Mouse (Mus musculus) MEL (cell line): ENCODE measurements around the gene Fam183b. TPM values are rescaled to one million over a fixed set of nuclear protein-coding genes. Genes with fewer than 3 reads are reported as not detected.

Experiments used
- DNase-seq: peaks from one replicate; pipeline ENCODE4 v3.0.0; 2011; ENCODE audit warnings: low read depth, low spot score
- H3K27ac ChIP-seq: 2 replicates; pipeline ENCODE4 v1.5.1; 2012; ENCODE audit warnings: low read depth, mild to moderate bottlenecking, control low read depth, low read length, moderate library complexity; ENCODE audit not compliant: control insufficient read depth
- H3K27me3 ChIP-seq, 2 experiments: fragments of 150-350 bp in 1 of 2; sonication (generic) in 1 of 2; 2 replicates each; pipeline ENCODE4 v1.6.1; 2012; ENCODE audit warnings: low read length in 2 of 2, mild to moderate bottlenecking in 2 of 2, improper control_type of control experiment in 1 of 2, moderate library complexity in 1 of 2; ENCODE audit not compliant: insufficient read depth in 2 of 2, control insufficient read depth in 1 of 2
- H3K36me3 ChIP-seq, 2 experiments: 2 replicates each; pipeline ENCODE4 v1.6.1; 2012 to 2014; ENCODE audit warnings: low read length in 2 of 2, improper control_type of control experiment in 1 of 2, inconsistent platforms in 1 of 2, mild to moderate bottlenecking in 1 of 2; ENCODE audit not compliant: insufficient read depth in 2 of 2, control insufficient read depth in 1 of 2
- H3K4me1 ChIP-seq, 2 experiments: fragments of 150-350 bp in 1 of 2; sonication (generic) in 1 of 2; 2 replicates each; pipeline ENCODE4 v1.6.1; 2012; ENCODE audit warnings: low read length in 2 of 2, improper control_type of control experiment in 1 of 2, mild to moderate bottlenecking in 1 of 2; ENCODE audit not compliant: insufficient read depth in 2 of 2, control insufficient read depth in 1 of 2
- H3K4me3 ChIP-seq, 2 experiments: fragments of 150-350 bp in 1 of 2; sonication (generic) in 1 of 2; 2 replicates each; pipeline ENCODE4 v1.5.1; 2012; ENCODE audit warnings: low read depth in 2 of 2, low read length in 2 of 2, mild to moderate bottlenecking in 2 of 2, moderate library complexity in 2 of 2, control low read depth in 1 of 2, improper control_type of control experiment in 1 of 2; ENCODE audit not compliant: control insufficient read depth in 1 of 2, insufficient read depth in 1 of 2
- H3K79me2 ChIP-seq: 2 replicates; pipeline ENCODE4 v1.6.1; 2012; ENCODE audit warnings: mild to moderate bottlenecking, low read length, moderate library complexity; ENCODE audit not compliant: control insufficient read depth, poor library complexity, insufficient read depth
- H3K9ac ChIP-seq: 2 replicates; pipeline ENCODE4 v1.6.1; 2012; ENCODE audit warnings: low read depth, mild to moderate bottlenecking, control low read depth, low read length, moderate library complexity; ENCODE audit not compliant: control insufficient read depth, poor library complexity, severe bottlenecking
- H3K9me3 ChIP-seq: fragments of 150-350 bp; sonication (generic); replicated peaks from 2 replicates; pipeline ENCODE4 v1.6.1; 2012; ENCODE audit warnings: mild to moderate bottlenecking, low read length, improper control_type of control experiment, moderate library complexity; ENCODE audit not compliant: insufficient read depth
- BHLHE40 ChIP-seq: IDR thresholded peaks from 2 replicates; pipeline ENCODE4 v1.6.1; 2012; ENCODE audit warnings: low read depth, mild to moderate bottlenecking, inconsistent platforms, low read length, improper control_type of control experiment, borderline replicate concordance
- CHD1 ChIP-seq: IDR thresholded peaks from 2 replicates; pipeline ENCODE4 v1.6.1; 2012; ENCODE audit warnings: low read depth, mild to moderate bottlenecking, inconsistent platforms, low read length, improper control_type of control experiment
- CHD2 ChIP-seq: IDR thresholded peaks from 2 replicates; pipeline ENCODE4 v1.6.1; 2011; ENCODE audit warnings: low read length, improper control_type of control experiment
- E2F4 ChIP-seq: IDR thresholded peaks from 2 replicates; pipeline ENCODE4 v1.6.1; 2011; ENCODE audit warnings: low read depth, low read length, improper control_type of control experiment, borderline replicate concordance
- EP300 ChIP-seq, 2 experiments: IDR thresholded peaks; 2 replicates each; pipeline ENCODE4 v1.6.1; 2011; ENCODE audit warnings: improper control_type of control experiment in 2 of 2, low read length in 2 of 2, low read depth in 1 of 2, mild to moderate bottlenecking in 1 of 2
- GATA1 ChIP-seq: IDR thresholded peaks from 2 replicates; pipeline ENCODE4 v1.6.1; 2011; ENCODE audit warnings: low read depth, low read length, improper control_type of control experiment
- KAT2A ChIP-seq: conservative IDR thresholded peaks from 2 replicates; pipeline ENCODE4 v1.6.1; 2012; ENCODE audit warnings: low read depth, low read length, improper control_type of control experiment, inconsistent platforms
- MAX ChIP-seq: IDR thresholded peaks from 2 replicates; pipeline ENCODE4 v1.6.1; 2011; ENCODE audit warnings: low read length, improper control_type of control experiment
- MAZ ChIP-seq: IDR thresholded peaks from 2 replicates; pipeline ENCODE4 v1.6.1; 2012; ENCODE audit warnings: low read depth, mild to moderate bottlenecking, inconsistent platforms, low read length, improper control_type of control experiment
- MYC ChIP-seq: IDR thresholded peaks from 2 replicates; pipeline ENCODE4 v1.6.1; 2011; ENCODE audit warnings: low read depth, mild to moderate bottlenecking, low read length, improper control_type of control experiment, moderate library complexity
- POLR2AphosphoS5 ChIP-seq: IDR thresholded peaks from 2 replicates; pipeline ENCODE4 v1.6.1; 2012; ENCODE audit warnings: low read depth, borderline replicate concordance, mild to moderate bottlenecking, inconsistent platforms, low read length, moderate library complexity, mixed read lengths
- SIN3A ChIP-seq: IDR thresholded peaks from 2 replicates; pipeline ENCODE4 v1.6.1; 2012; ENCODE audit warnings: low read length, improper control_type of control experiment, inconsistent platforms
- SMC3 ChIP-seq: IDR thresholded peaks from 2 replicates; pipeline ENCODE4 v1.6.1; 2011; ENCODE audit warnings: low read depth, low read length, improper control_type of control experiment
- TAL1 ChIP-seq: IDR thresholded peaks from 2 replicates; pipeline ENCODE4 v1.6.1; 2012; ENCODE audit warnings: mild to moderate bottlenecking, inconsistent platforms, low read length, moderate library complexity, mixed read lengths
- TCF12 ChIP-seq: IDR thresholded peaks from 2 replicates; pipeline ENCODE4 v1.6.1; 2014; ENCODE audit warnings: low read depth, mild to moderate bottlenecking, inconsistent platforms, low read length, improper control_type of control experiment, moderate library complexity
- USF1 ChIP-seq: IDR thresholded peaks from 2 replicates; pipeline ENCODE4 v1.6.1; 2014; ENCODE audit warnings: low read depth, mild to moderate bottlenecking, inconsistent platforms, low read length, improper control_type of control experiment, moderate library complexity
- USF2 ChIP-seq, 2 experiments: IDR thresholded peaks; 2 replicates each; pipeline ENCODE4 v1.6.1; 2011 to 2012; ENCODE audit warnings: improper control_type of control experiment in 2 of 2, low read length in 2 of 2, borderline replicate concordance in 1 of 2, inconsistent platforms in 1 of 2, low read depth in 1 of 2, mild to moderate bottlenecking in 1 of 2; ENCODE audit not compliant: insufficient read depth in 1 of 2
- ZC3H11A ChIP-seq: IDR thresholded peaks from 2 replicates; pipeline ENCODE4 v1.6.1; 2012; ENCODE audit warnings: low read depth, mild to moderate bottlenecking, inconsistent platforms, low read length, improper control_type of control experiment
- ZKSCAN1 ChIP-seq: IDR thresholded peaks from 2 replicates; pipeline ENCODE4 v1.6.1; 2012; ENCODE audit warnings: low read depth, mild to moderate bottlenecking, inconsistent platforms, low read length, improper control_type of control experiment, moderate library complexity
- polyA plus RNA-seq, 2 experiments: library from polyadenylated mRNA; stranded (reverse) in 1 of 2; unstranded in 1 of 2; fragments of >175 nt in 1 of 2; fragments of >200 nt in 1 of 2; gene quantifications; 2 replicates each; pipeline versions ENCODE4 v1.2.1 to v1.2.4; 2012; ENCODE audit warnings: low replicate concordance in 2 of 2, low read depth in 1 of 2; ENCODE audit not compliant: insufficient read length in 2 of 2, insufficient read depth in 1 of 2, missing spikeins in 1 of 2
- total RNA-seq: library from RNA; depleted of rRNA; stranded (reverse); fragments of 300-350 nt; gene quantifications from 2 replicates; pipeline ENCODE4 v1.2.3, GENCODE M21; 2012

The Fam183b gene
- total and polyA plus RNA-seq, 3 experiments: not detected

- no peak overlapping the region for H3K4me3 ChIP-seq
- peaks cover 5 to 6% of the 10 kb centered on the region in 2 experiments; a peak in 3 of 4 replicates for H3K27me3 ChIP-seq
- H3K79me2 ChIP-seq: no peaks in the 10 kb centered on the region
- peaks cover 0 to 8% of the 10 kb centered on the region in 2 experiments; a peak in 2 of 4 replicates for H3K36me3 ChIP-seq
- H3K9ac ChIP-seq: no peak overlapping the region
- TF ChIP-seq ZKSCAN1: no peak
- no peak for TF ChIP-seq E2F4
- no peak for TF ChIP-seq GATA1
- TF ChIP-seq CHD2: no peak
- no peak for TF ChIP-seq EP300 (IDR thresholded peaks at IDR 0.05; ENCODE audit: low read depth in 1 of 2, low read length in 2 of 2)
- TF ChIP-seq, all 39 proteins: peak for 0
- Histone ChIP-seq H3K27ac (no peak overlapping the region), H3K9me3 (no peaks in the 10 kb centered on the region), H3K4me1 (peaks cover 0 to 10% of the 10 kb centered on the region in 2 experiments; a peak in 2 of 4 replicates)
- no peak for DNase-seq
Observed at GRCm38 (mm10) chr11:58787651-58788050, 14.1 kb downstream of the Fam183b start.

DNA sequence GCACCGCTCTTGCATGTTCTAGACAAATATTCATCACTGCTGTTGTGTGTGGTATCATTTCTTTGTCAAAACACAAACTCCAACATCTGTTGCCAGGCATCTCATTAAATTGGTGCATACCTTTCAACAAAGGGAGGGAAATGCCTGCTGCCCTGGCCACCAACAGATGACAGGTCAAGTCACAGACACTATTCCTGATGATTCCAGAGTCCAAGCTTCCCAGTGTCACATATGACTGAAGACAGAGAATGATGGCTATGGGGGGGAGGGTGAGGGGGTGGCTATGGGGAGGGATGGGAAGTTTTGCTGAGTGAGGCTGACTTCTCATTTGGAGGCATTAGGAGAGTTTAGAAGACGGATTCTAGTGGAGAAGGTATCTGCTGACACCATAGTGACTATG lies 17.6 kb downstream of the Fam183b start:
- Histone ChIP-seq H3K79me2 (no peaks in the 10 kb centered on the region), H3K9ac (no peak overlapping the region), H3K4me3 (no peak overlapping the region), H3K36me3 (peaks cover 0 to 6% of the 10 kb centered on the region in 2 experiments; a peak in 2 of 4 replicates), H3K27me3 (peaks cover 7 to 8% of the 10 kb centered on the region in 2 experiments; a peak in 3 of 4 replicates), H3K4me1 (peaks cover 0 to 8% of the 10 kb centered on the region in 2 experiments; a peak in 1 of 4 replicates), H3K9me3 (no peaks in the 10 kb centered on the region), H3K27ac (no peak overlapping the region)
- no peak for DNase-seq
- TF ChIP-seq MAZ: no peak
- no peak for TF ChIP-seq SIN3A
- TF ChIP-seq CHD1: no peak
- TF ChIP-seq KAT2A: no peak
- TF ChIP-seq MYC: no peak

DNA sequence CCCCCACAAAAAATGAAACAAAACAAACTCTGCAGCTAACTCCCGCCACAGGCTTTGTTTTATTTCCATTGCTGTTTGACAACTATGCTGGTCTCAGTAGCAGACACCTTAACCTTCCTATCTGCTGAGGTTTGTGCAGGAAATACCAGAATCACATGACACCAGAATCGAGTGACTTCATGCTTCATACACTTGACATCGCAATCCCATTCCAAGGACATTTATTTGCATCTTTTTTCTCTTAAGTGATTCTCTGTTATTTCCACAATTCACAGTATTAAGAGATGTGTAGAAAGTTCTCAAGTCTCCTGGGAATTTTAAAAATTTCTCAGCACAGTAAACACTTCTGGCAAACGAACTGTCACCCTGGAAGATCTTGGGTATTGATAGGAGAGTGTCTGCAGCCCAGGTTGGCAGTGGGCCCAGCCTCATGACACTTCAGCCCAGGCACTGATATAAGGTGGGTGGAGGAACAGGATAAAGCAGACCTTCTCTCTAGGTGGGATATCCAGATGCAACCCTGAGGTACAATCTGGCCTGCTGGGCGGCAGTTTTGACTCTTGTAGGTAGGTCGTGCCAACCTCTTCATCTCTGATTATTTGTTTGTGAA lies 19.2 kb downstream of the Fam183b start, which contains the start of gene Olfr314:
Gene Olfr314, plus strand, starts transcription at position 473 of the 610 bp plus-strand sequence.
- no peaks in the 10 kb centered on the region for H3K9me3 ChIP-seq
- no peaks in the 10 kb centered on the region for H3K79me2 ChIP-seq
- H3K36me3 ChIP-seq: peaks cover 0 to 6% of the 10 kb centered on the region in 2 experiments; a peak in 2 of 4 replicates
- H3K4me1 ChIP-seq: peaks cover 0 to 8% of the 10 kb centered on the region in 2 experiments; a peak in 1 of 4 replicates
- TF ChIP-seq POLR2AphosphoS5 (no peak), USF2 (IDR thresholded peaks at IDR 0.05; ENCODE audit: borderline replicate concordance in 1 of 2, insufficient read depth in 1 of 2, low read depth in 1 of 2, low read length in 2 of 2) (peak; percentile 74 to 93), BHLHE40 (0 out of 2 replicates have a peak, but pooled peaks have one; percentile 61), TCF12 (peak; percentile 29; the same call in 1 of the 2 replicates), USF1 (peak; percentile 91), MAX (peak; percentile 68), EP300 (IDR thresholded peaks at IDR 0.05; ENCODE audit: low read depth in 1 of 2, low read length in 2 of 2) (peak; percentile 28 to 47; a peak in 2 of 4 replicates), TAL1 (no peak), SIN3A (peak; percentile 40), GATA1 (peak; percentile 82), SMC3 (no peak), ZC3H11A (no peak)
- no peak within 1 kb of the TSS for H3K4me3 ChIP-seq
- no peak within 1 kb of the TSS for H3K9ac ChIP-seq
- peaks cover 7 to 8% of the 10 kb centered on the region in 2 experiments; a peak in 3 of 4 replicates for H3K27me3 ChIP-seq
- peak; percentile 81 for DNase-seq
- H3K27ac ChIP-seq: no peak within 1 kb of the TSS
